Mouse (Mus musculus): ENCODE measurements around the gene Tph1. TPM values are rescaled to one million over a fixed set of nuclear protein-coding genes. Genes with fewer than 3 reads are reported as not detected.
"Not testable (repeated sequence)": the region's sequence is repeated elsewhere in the genome, so short reads cannot be mapped to it uniquely, and the experiment has no call there.

The Tph1 gene
- polyA plus RNA-seq, 1 experiment from 2014 or later: not detected

GRCm38 (mm10) chr7:46667256-46667655 is 5.1 kb downstream of the Tph1 start:
- H3K27ac ChIP-seq (ENCODE audit: low read depth, low read length): no peak overlapping the region
- DNase-seq (ENCODE audit: low spot score) (peak; percentile 44), ATAC-seq (ENCODE audit: low FRiP score) (peak; percentile 53; the same call in 1 of the 2 replicates)
- H3K27me3 ChIP-seq (ENCODE audit: control insufficient read depth, insufficient read depth, low read length): peaks cover 4% of the 10 kb centered on the region; the same call in 1 of the 2 replicates
- no peak overlapping the region for H3K9ac ChIP-seq (ENCODE audit: low read depth, low read length)
- under 1% methylated on average over 21 of the region's 21 CpGs for WGBS
- H3K36me3 ChIP-seq (ENCODE audit: control insufficient read depth, insufficient read depth, low read length): no peaks in the 10 kb centered on the region
- no peak overlapping the region for H3K4me3 ChIP-seq (ENCODE audit: low read depth, low read length)
- no peaks in the 10 kb centered on the region for H3K9me3 ChIP-seq (ENCODE audit: control insufficient read depth, low read length)
- no peaks in the 10 kb centered on the region for H3K4me1 ChIP-seq (replicated peaks; ENCODE audit: control insufficient read depth, insufficient read depth, low read length)
- H3K4me2 ChIP-seq (replicated peaks; ENCODE audit: low read depth, low read length): peak overlapping the region; percentile 25; the same call in 1 of the 2 replicates

DNA sequence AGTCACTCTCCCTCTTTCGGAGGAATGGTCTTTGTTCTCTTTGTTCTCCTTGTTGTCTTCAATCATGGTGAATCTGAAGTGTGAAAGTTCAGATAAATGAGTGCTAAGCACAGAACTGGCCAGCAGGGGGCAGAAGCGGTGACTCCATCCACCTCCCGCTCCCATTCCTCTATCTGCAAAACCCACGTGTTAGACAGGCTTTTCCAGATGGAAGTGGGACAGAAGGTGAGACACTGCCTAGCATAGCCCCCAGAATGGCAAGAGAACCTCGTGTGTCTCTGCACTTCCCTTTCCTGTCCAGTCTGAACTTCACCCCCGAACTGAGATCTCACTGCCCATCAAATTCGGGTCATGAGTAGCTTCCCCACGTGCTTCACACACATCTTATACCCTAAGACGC is 7.1 kb downstream of the Tph1 start:
- 40% methylated on average over 9 of the region's 9 CpGs for whole genome bisulfite sequencing
- H3K9ac ChIP-seq (ENCODE audit: low read depth, low read length): no peak overlapping the region
- DNase-seq (ENCODE audit: low spot score) (peak; percentile 73), ATAC-seq (ENCODE audit: low FRiP score) (no peak)
- no peaks in the 10 kb centered on the region for H3K36me3 ChIP-seq (ENCODE audit: control insufficient read depth, insufficient read depth, low read length)
- H3K27me3 ChIP-seq (ENCODE audit: control insufficient read depth, insufficient read depth, low read length): peaks cover 4% of the 10 kb centered on the region; the same call in 1 of the 2 replicates
- H3K4me2 ChIP-seq (replicated peaks; ENCODE audit: low read depth, low read length): no peak overlapping the region
- no peak overlapping the region for H3K4me3 ChIP-seq (ENCODE audit: low read depth, low read length)
- H3K4me1 ChIP-seq (replicated peaks; ENCODE audit: control insufficient read depth, insufficient read depth, low read length): no peaks in the 10 kb centered on the region
- H3K27ac ChIP-seq (ENCODE audit: low read depth, low read length): no peak overlapping the region
- no peaks in the 10 kb centered on the region for H3K9me3 ChIP-seq (ENCODE audit: control insufficient read depth, low read length)

DNA sequence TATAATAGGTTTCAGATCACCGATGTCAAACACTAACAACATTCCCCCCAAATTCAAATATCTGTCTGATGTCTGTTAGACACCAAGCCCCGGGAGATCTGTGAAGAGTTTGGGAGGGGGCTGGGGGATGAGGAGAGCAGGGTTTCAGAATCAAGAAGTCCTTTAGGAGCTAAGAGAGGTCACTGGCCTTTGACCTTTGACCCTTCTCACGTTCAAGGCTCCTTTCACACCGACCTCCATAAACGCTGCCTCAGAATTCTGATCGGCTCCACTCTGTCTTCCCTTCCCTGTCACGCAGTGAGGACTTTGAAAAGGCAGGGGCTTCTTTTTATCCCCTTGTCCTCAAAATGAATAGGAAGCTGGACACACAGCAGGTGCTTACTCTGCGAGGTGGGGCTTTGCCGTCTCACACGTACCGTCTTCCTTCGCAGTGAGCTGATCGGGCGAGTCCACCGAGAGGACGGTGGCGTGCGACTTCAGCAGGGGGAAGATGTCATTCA is 10.7 kb downstream of the Tph1 start:
- Histone ChIP-seq H3K27ac (ENCODE audit: low read depth, low read length) (no peak overlapping the region), H3K4me1 (replicated peaks; ENCODE audit: control insufficient read depth, insufficient read depth, low read length) (no peaks in the 10 kb centered on the region), H3K4me3 (ENCODE audit: low read depth, low read length) (no peak overlapping the region), H3K9me3 (ENCODE audit: control insufficient read depth, low read length) (no peaks in the 10 kb centered on the region), H3K4me2 (replicated peaks; ENCODE audit: low read depth, low read length) (peak overlapping the region; percentile 27), H3K9ac (ENCODE audit: low read depth, low read length) (no peak overlapping the region), H3K27me3 (ENCODE audit: control insufficient read depth, insufficient read depth, low read length) (peaks cover 4% of the 10 kb centered on the region; the same call in 1 of the 2 replicates), H3K36me3 (ENCODE audit: control insufficient read depth, insufficient read depth, low read length) (no peaks in the 10 kb centered on the region)
- 22% methylated on average over 18 of the region's 18 CpGs for WGBS
- DNase-seq (ENCODE audit: low spot score) (peak; percentile 35), ATAC-seq (ENCODE audit: low FRiP score) (no peak)

GRCm38 (mm10) chr7:46652279-46652678 is 20.1 kb downstream of the Tph1 start:
- H3K9me3 ChIP-seq (ENCODE audit: control insufficient read depth, low read length): no peaks in the 10 kb centered on the region
- no peak overlapping the region for H3K27ac ChIP-seq (ENCODE audit: low read depth, low read length)
- no peaks in the 10 kb centered on the region for H3K36me3 ChIP-seq (ENCODE audit: control insufficient read depth, insufficient read depth, low read length)
- H3K4me2 ChIP-seq (replicated peaks; ENCODE audit: low read depth, low read length): no peak overlapping the region
- H3K9ac ChIP-seq (ENCODE audit: low read depth, low read length): no peak overlapping the region
- no peaks in the 10 kb centered on the region for H3K4me1 ChIP-seq (replicated peaks; ENCODE audit: control insufficient read depth, insufficient read depth, low read length)
- no peaks in the 10 kb centered on the region for H3K27me3 ChIP-seq (ENCODE audit: control insufficient read depth, insufficient read depth, low read length)
- 76% methylated on average over 2 of the region's 2 CpGs for WGBS
- DNase-seq (ENCODE audit: low spot score) (no peak), ATAC-seq (ENCODE audit: low FRiP score) (no peak)
- H3K4me3 ChIP-seq (ENCODE audit: low read depth, low read length): no peak overlapping the region

GRCm38 (mm10) chr7:46650231-46650630 is 22.1 kb downstream of the Tph1 start:
- H3K9ac ChIP-seq (ENCODE audit: low read depth, low read length); H3K36me3 ChIP-seq (ENCODE audit: control insufficient read depth, insufficient read depth, low read length); H3K9me3 ChIP-seq (ENCODE audit: control insufficient read depth, low read length); H3K27me3 ChIP-seq (ENCODE audit: control insufficient read depth, insufficient read depth, low read length); H3K4me2 ChIP-seq (replicated peaks; ENCODE audit: low read depth, low read length); ATAC-seq (ENCODE audit: low FRiP score); H3K27ac ChIP-seq (ENCODE audit: low read depth, low read length); H3K4me1 ChIP-seq (replicated peaks; ENCODE audit: control insufficient read depth, insufficient read depth, low read length); H3K4me3 ChIP-seq (ENCODE audit: low read depth, low read length): not testable (repeated sequence)
- peak; percentile 17 for DNase-seq (ENCODE audit: low spot score)
- WGBS: 50% methylated on average over 5 of the region's 5 CpGs

- H3K9me3 ChIP-seq (ENCODE audit: control insufficient read depth, low read length): no peaks in the 10 kb centered on the region
- no peak overlapping the region for H3K4me3 ChIP-seq (ENCODE audit: low read depth, low read length)
- DNase-seq (ENCODE audit: low spot score): no peak
- no peak for ATAC-seq (ENCODE audit: low FRiP score)
- no peak overlapping the region for H3K27ac ChIP-seq (ENCODE audit: low read depth, low read length)
- H3K27me3 ChIP-seq (ENCODE audit: control insufficient read depth, insufficient read depth, low read length): no peaks in the 10 kb centered on the region
- no peaks in the 10 kb centered on the region for H3K36me3 ChIP-seq (ENCODE audit: control insufficient read depth, insufficient read depth, low read length)
- H3K9ac ChIP-seq (ENCODE audit: low read depth, low read length): no peak overlapping the region
- no peaks in the 10 kb centered on the region for H3K4me1 ChIP-seq (replicated peaks; ENCODE audit: control insufficient read depth, insufficient read depth, low read length)
- no peak overlapping the region for H3K4me2 ChIP-seq (replicated peaks; ENCODE audit: low read depth, low read length)
- WGBS: 76% methylated on average over 4 of the region's 4 CpGs
These were observed 23.8 kb downstream of the Tph1 start for GRCm38 (mm10) chr7:46648431-46649140.

GRCm38 (mm10) chr7:46643172-46643571 is 29.2 kb downstream of the Tph1 start:
- H3K27ac ChIP-seq (ENCODE audit: low read depth, low read length): no peak overlapping the region
- no peak overlapping the region for H3K4me2 ChIP-seq (replicated peaks; ENCODE audit: low read depth, low read length)
- no peak overlapping the region for H3K4me3 ChIP-seq (ENCODE audit: low read depth, low read length)
- H3K27me3 ChIP-seq (ENCODE audit: control insufficient read depth, insufficient read depth, low read length): peaks cover 3% of the 10 kb centered on the region; the same call in 1 of the 2 replicates
- H3K4me1 ChIP-seq (replicated peaks; ENCODE audit: control insufficient read depth, insufficient read depth, low read length): no peaks in the 10 kb centered on the region
- H3K9me3 ChIP-seq (ENCODE audit: control insufficient read depth, low read length): no peaks in the 10 kb centered on the region
- 86% methylated on average over 1 of the region's 1 CpGs for whole genome bisulfite sequencing
- H3K36me3 ChIP-seq (ENCODE audit: control insufficient read depth, insufficient read depth, low read length): no peaks in the 10 kb centered on the region
- H3K9ac ChIP-seq (ENCODE audit: low read depth, low read length): no peak overlapping the region
- DNase-seq (ENCODE audit: low spot score) (no peak), ATAC-seq (ENCODE audit: low FRiP score) (no peak)

DNA sequence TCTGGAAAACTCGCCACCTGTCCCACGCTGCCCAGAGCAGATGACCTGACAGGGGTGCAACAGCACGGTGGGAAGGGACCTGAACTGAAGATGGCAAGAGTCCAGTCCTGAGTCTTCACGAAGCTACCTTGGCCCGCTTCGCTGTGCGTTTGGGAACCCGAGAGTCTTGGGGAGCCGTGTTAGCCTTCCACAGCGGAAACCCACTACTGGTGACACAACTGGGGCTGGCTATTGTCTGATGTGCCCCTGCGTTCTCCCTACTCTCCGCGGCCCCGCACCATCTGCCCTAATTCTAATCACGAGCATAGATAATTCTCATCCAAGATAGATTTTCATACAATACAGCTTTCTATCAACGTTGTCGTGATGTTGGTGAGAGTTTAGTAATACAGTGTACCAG is 32.3 kb downstream of the Tph1 start:
- Histone ChIP-seq H3K9me3 (ENCODE audit: control insufficient read depth, low read length) (no peaks in the 10 kb centered on the region), H3K9ac (ENCODE audit: low read depth, low read length) (peak overlapping the region; percentile 40; the same call in 1 of the 2 replicates), H3K4me1 (replicated peaks; ENCODE audit: control insufficient read depth, insufficient read depth, low read length) (no peaks in the 10 kb centered on the region), H3K27ac (ENCODE audit: low read depth, low read length) (no peak overlapping the region), H3K36me3 (ENCODE audit: control insufficient read depth, insufficient read depth, low read length) (no peaks in the 10 kb centered on the region), H3K27me3 (ENCODE audit: control insufficient read depth, insufficient read depth, low read length) (peaks cover 3% of the 10 kb centered on the region; the same call in 1 of the 2 replicates), H3K4me3 (ENCODE audit: low read depth, low read length) (peak overlapping the region; percentile 62), H3K4me2 (replicated peaks; ENCODE audit: low read depth, low read length) (peak overlapping the region; percentile 88)
- no peak for ATAC-seq (ENCODE audit: low FRiP score)
- 15% methylated on average over 17 of the region's 17 CpGs for WGBS
- DNase-seq (ENCODE audit: low spot score): no peak

GRCm38 (mm10) chr7:46639692-46640031 is 32.7 kb downstream of the Tph1 start, which contains the start of gene Sergef:
Sergef (minus strand) TSS chr7:46639807.
- peak within 1 kb of the TSS; percentile 56; the same call in 1 of the 2 replicates for H3K27ac ChIP-seq (ENCODE audit: low read depth, low read length)
- H3K9me3 ChIP-seq (ENCODE audit: control insufficient read depth, low read length): no peaks in the 10 kb centered on the region
- H3K36me3 ChIP-seq (ENCODE audit: control insufficient read depth, insufficient read depth, low read length): no peaks in the 10 kb centered on the region
- H3K4me3 ChIP-seq (ENCODE audit: low read depth, low read length): peak within 1 kb of the TSS; percentile 62
- H3K4me1 ChIP-seq (replicated peaks; ENCODE audit: control insufficient read depth, insufficient read depth, low read length): no peaks in the 10 kb centered on the region
- WGBS: under 1% methylated on average over 30 of the region's 30 CpGs
- H3K9ac ChIP-seq (ENCODE audit: low read depth, low read length): peak within 1 kb of the TSS; percentile 70
- peaks cover 3% of the 10 kb centered on the region; the same call in 1 of the 2 replicates for H3K27me3 ChIP-seq (ENCODE audit: control insufficient read depth, insufficient read depth, low read length)
- peak within 1 kb of the TSS; percentile 88 for H3K4me2 ChIP-seq (replicated peaks; ENCODE audit: low read depth, low read length)
- ATAC-seq (ENCODE audit: low FRiP score): peak; percentile 97
- peak; percentile 91 for DNase-seq (ENCODE audit: low spot score)

All from hindbrain, embryonic 11.5 days (tissue).